Mouse (Mus musculus): ENCODE data around the gene Sugct. TPM values are rescaled to one million over a fixed set of nuclear protein-coding genes. Genes with fewer than 3 reads are reported as not detected.

Gene Sugct
- total RNA-seq, 2 experiments from 2014 or later = 1.4 to 2.2 TPM

- no peak for ATAC-seq (replicated peaks; ENCODE audit: poor library complexity)
These were observed 397.8 kb downstream of the Sugct start for GRCm38 (mm10) chr13:17297462-17298005.

GRCm38 (mm10) chr13:17296912-17297311, 398.4 kb downstream of the Sugct start:
- ATAC-seq (replicated peaks; ENCODE audit: poor library complexity) = no peak

GRCm38 (mm10) chr13:17296460-17296859, 398.9 kb downstream of the Sugct start:
- ATAC-seq (replicated peaks; ENCODE audit: poor library complexity) = no peak

GRCm38 (mm10) chr13:17291057-17291456, 404.3 kb downstream of the Sugct start:
- ATAC-seq (replicated peaks; ENCODE audit: poor library complexity) = no peak

GRCm38 (mm10) chr13:17288377-17288776, 407.0 kb downstream of the Sugct start:
- ATAC-seq (replicated peaks; ENCODE audit: poor library complexity) = no peak

GRCm38 (mm10) chr13:17245936-17246335, 449.4 kb downstream of the Sugct start:
- ATAC-seq (replicated peaks; ENCODE audit: poor library complexity) = no peak

GRCm38 (mm10) chr13:17216524-17216923, 478.8 kb downstream of the Sugct start:
- ATAC-seq (replicated peaks; ENCODE audit: poor library complexity) = no peak

GRCm38 (mm10) chr13:17212681-17213080, 482.7 kb downstream of the Sugct start:
- ATAC-seq (replicated peaks; ENCODE audit: poor library complexity) = no peak

GRCm38 (mm10) chr13:17190180-17190762, 505.1 kb downstream of the Sugct start:
- ATAC-seq (replicated peaks; ENCODE audit: poor library complexity) = no peak

- peak; percentile 93 for ATAC-seq (replicated peaks; ENCODE audit: poor library complexity)
These were observed 510.1 kb downstream of the Sugct start for GRCm38 (mm10) chr13:17185253-17185652.

- no peak for ATAC-seq (replicated peaks; ENCODE audit: poor library complexity)
These were observed 529.4 kb downstream of the Sugct start for GRCm38 (mm10) chr13:17165917-17166316.

GRCm38 (mm10) chr13:17164721-17165120, 530.6 kb downstream of the Sugct start:
- no peak for ATAC-seq (replicated peaks; ENCODE audit: poor library complexity)

GRCm38 (mm10) chr13:17146441-17146992, 548.8 kb downstream of the Sugct start:
- ATAC-seq (replicated peaks; ENCODE audit: poor library complexity) = no peak

- peak; percentile 57; the same call in 1 of the 2 replicates for ATAC-seq (replicated peaks; ENCODE audit: poor library complexity)
These were observed 579.3 kb downstream of the Sugct start for GRCm38 (mm10) chr13:17116073-17116472.

- ATAC-seq (replicated peaks; ENCODE audit: poor library complexity) = no peak
These were observed 593.0 kb downstream of the Sugct start for GRCm38 (mm10) chr13:17102372-17102771.

- ATAC-seq (replicated peaks; ENCODE audit: poor library complexity) = peak; percentile 39; the same call in 1 of the 2 replicates
These were observed 608.8 kb downstream of the Sugct start for GRCm38 (mm10) chr13:17086547-17086946.

- no peak for ATAC-seq (replicated peaks; ENCODE audit: poor library complexity)
These were observed 609.2 kb downstream of the Sugct start for GRCm38 (mm10) chr13:17086146-17086545.

- ATAC-seq (replicated peaks; ENCODE audit: poor library complexity) = no peak
These were observed 610.2 kb downstream of the Sugct start for GRCm38 (mm10) chr13:17084946-17085852.

- 0 out of 2 replicates have a peak, but pooled peaks have one; percentile 29 for ATAC-seq (replicated peaks; ENCODE audit: poor library complexity)
These were observed 613.7 kb downstream of the Sugct start for GRCm38 (mm10) chr13:17081618-17082017.

- ATAC-seq (replicated peaks; ENCODE audit: poor library complexity) = no peak
These were observed 629.8 kb downstream of the Sugct start for GRCm38 (mm10) chr13:17065552-17065951.

GRCm38 (mm10) chr13:17056650-17057049, 638.7 kb downstream of the Sugct start:
- no peak for ATAC-seq (replicated peaks; ENCODE audit: poor library complexity)

Measured in megakaryocyte progenitor cell, adult 5-6 weeks (primary cell).